Mouse (Mus musculus): Measurements from ENCODE around the gene Cd5l. TPM values are rescaled to one million over a fixed set of nuclear protein-coding genes. Genes with fewer than 3 reads are reported as not detected.

The Cd5l gene
- polyA plus RNA-seq, 1 experiment = not detected

GRCm38 (mm10) chr3:87359215-87359614 lies 1.5 kb downstream of the Cd5l start:
- TF ChIP-seq E2F4 (IDR thresholded peaks at IDR 0.05; ENCODE audit: insufficient read depth) (no peak), SRF (IDR thresholded peaks at IDR 0.05; ENCODE audit: control insufficient read depth, insufficient read length, low read depth) (no peak), CEBPB (IDR thresholded peaks at IDR 0.05; ENCODE audit: insufficient read depth, poor library complexity, severe bottlenecking) (no peak), MYOD1 (IDR thresholded peaks at IDR 0.05; ENCODE audit: control insufficient read depth in 1 of 3, insufficient read length in 2 of 3, low read depth in 2 of 3) (no peak), MAX (IDR thresholded peaks at IDR 0.05; ENCODE audit: low read depth) (no peak), POLR2AphosphoS2 (IDR thresholded peaks at IDR 0.05; ENCODE audit: insufficient read length, low read depth) (no peak), MYOG (IDR thresholded peaks at IDR 0.05; ENCODE audit: control insufficient read depth in 1 of 3, insufficient read depth in 1 of 3, insufficient read length in 2 of 3, low read depth in 2 of 3) (no peak), USF1 (IDR thresholded peaks at IDR 0.05; ENCODE audit: low read depth) (no peak), POLR2A (IDR thresholded peaks at IDR 0.05; ENCODE audit: insufficient read length, low read depth) (no peak), TCF12 (IDR thresholded peaks at IDR 0.05; ENCODE audit: insufficient read depth, poor library complexity, severe bottlenecking) (no peak), REST (IDR thresholded peaks at IDR 0.05; ENCODE audit: insufficient read depth, insufficient read length) (no peak), TCF3 (IDR thresholded peaks at IDR 0.05; ENCODE audit: insufficient read length, low read depth) (no peak)
- Histone ChIP-seq H3K4me2 (ENCODE audit: low read depth) (no peak overlapping the region), H3K4me3 (no peak overlapping the region), H3ac (ENCODE audit: control insufficient read depth, insufficient read length) (no peak overlapping the region), H3K27me3 (ENCODE audit: control insufficient read depth, insufficient read depth, insufficient read length) (no peaks in the 10 kb centered on the region), H3K79me2 (ENCODE audit: control insufficient read depth, insufficient read depth) (no peaks in the 10 kb centered on the region), H3K36me3 (ENCODE audit: control insufficient read depth, insufficient read depth) (no peaks in the 10 kb centered on the region)

GRCm38 (mm10) chr3:87360466-87360865 lies 2.8 kb downstream of the Cd5l start:
- TF ChIP-seq USF1 (IDR thresholded peaks at IDR 0.05; ENCODE audit: low read depth) = no peak
- TF ChIP-seq TCF12 (IDR thresholded peaks at IDR 0.05; ENCODE audit: insufficient read depth, poor library complexity, severe bottlenecking) = no peak
- no peak for TF ChIP-seq CEBPB (IDR thresholded peaks at IDR 0.05; ENCODE audit: insufficient read depth, poor library complexity, severe bottlenecking)
- no peak for TF ChIP-seq SRF (IDR thresholded peaks at IDR 0.05; ENCODE audit: control insufficient read depth, insufficient read length, low read depth)
- TF ChIP-seq E2F4 (IDR thresholded peaks at IDR 0.05; ENCODE audit: insufficient read depth) = no peak
- TF ChIP-seq POLR2A (IDR thresholded peaks at IDR 0.05; ENCODE audit: insufficient read length, low read depth) = no peak
- no peak for TF ChIP-seq MYOG (IDR thresholded peaks at IDR 0.05; ENCODE audit: control insufficient read depth in 1 of 3, insufficient read depth in 1 of 3, insufficient read length in 2 of 3, low read depth in 2 of 3)
- no peak for TF ChIP-seq MAX (IDR thresholded peaks at IDR 0.05; ENCODE audit: low read depth)
- no peak for TF ChIP-seq POLR2AphosphoS2 (IDR thresholded peaks at IDR 0.05; ENCODE audit: insufficient read length, low read depth)
- TF ChIP-seq MYOD1 (IDR thresholded peaks at IDR 0.05; ENCODE audit: control insufficient read depth in 1 of 3, insufficient read length in 2 of 3, low read depth in 2 of 3) = no peak
- Histone ChIP-seq H3K4me2 (ENCODE audit: low read depth) (no peak overlapping the region), H3K4me3 (no peak overlapping the region), H3K36me3 (ENCODE audit: control insufficient read depth, insufficient read depth) (no peaks in the 10 kb centered on the region), H3K27me3 (ENCODE audit: control insufficient read depth, insufficient read depth, insufficient read length) (no peaks in the 10 kb centered on the region), H3K79me2 (ENCODE audit: control insufficient read depth, insufficient read depth) (no peaks in the 10 kb centered on the region), H3ac (ENCODE audit: control insufficient read depth, insufficient read length) (no peak overlapping the region)

- Histone ChIP-seq H3K79me2 (ENCODE audit: control insufficient read depth, insufficient read depth) (no peaks in the 10 kb centered on the region), H3K36me3 (ENCODE audit: control insufficient read depth, insufficient read depth) (no peaks in the 10 kb centered on the region), H3K27me3 (ENCODE audit: control insufficient read depth, insufficient read depth, insufficient read length) (peaks cover 8% of the 10 kb centered on the region), H3K4me3 (no peak overlapping the region), H3K4me2 (ENCODE audit: low read depth) (no peak overlapping the region), H3ac (ENCODE audit: control insufficient read depth, insufficient read length) (no peak overlapping the region)
- TF ChIP-seq MYOG (IDR thresholded peaks at IDR 0.05; ENCODE audit: control insufficient read depth in 1 of 3, insufficient read depth in 1 of 3, insufficient read length in 2 of 3, low read depth in 2 of 3) (no peak), USF1 (IDR thresholded peaks at IDR 0.05; ENCODE audit: low read depth) (no peak), E2F4 (IDR thresholded peaks at IDR 0.05; ENCODE audit: insufficient read depth) (no peak), TCF12 (IDR thresholded peaks at IDR 0.05; ENCODE audit: insufficient read depth, poor library complexity, severe bottlenecking) (no peak), SRF (IDR thresholded peaks at IDR 0.05; ENCODE audit: control insufficient read depth, insufficient read length, low read depth) (no peak), REST (IDR thresholded peaks at IDR 0.05; ENCODE audit: insufficient read depth, insufficient read length) (no peak), MYOD1 (IDR thresholded peaks at IDR 0.05; ENCODE audit: control insufficient read depth in 1 of 3, insufficient read length in 2 of 3, low read depth in 2 of 3) (no peak), POLR2AphosphoS2 (IDR thresholded peaks at IDR 0.05; ENCODE audit: insufficient read length, low read depth) (no peak), CEBPB (IDR thresholded peaks at IDR 0.05; ENCODE audit: insufficient read depth, poor library complexity, severe bottlenecking) (no peak)
These were observed 8.0 kb downstream of the Cd5l start for GRCm38 (mm10) chr3:87365691-87366090.

- no peak overlapping the region for H3K4me2 ChIP-seq (ENCODE audit: low read depth)
These were observed 9.8 kb downstream of the Cd5l start for GRCm38 (mm10) chr3:87367511-87367910.

GRCm38 (mm10) chr3:87369181-87369580 lies 11.5 kb downstream of the Cd5l start:
- Histone ChIP-seq H3K4me3 (no peak overlapping the region), H3K4me2 (ENCODE audit: low read depth) (no peak overlapping the region), H3K36me3 (ENCODE audit: control insufficient read depth, insufficient read depth) (no peaks in the 10 kb centered on the region), H3ac (ENCODE audit: control insufficient read depth, insufficient read length) (no peak overlapping the region), H3K27me3 (ENCODE audit: control insufficient read depth, insufficient read depth, insufficient read length) (peaks cover 8% of the 10 kb centered on the region), H3K79me2 (ENCODE audit: control insufficient read depth, insufficient read depth) (no peaks in the 10 kb centered on the region)
- no peak for TF ChIP-seq POLR2A (IDR thresholded peaks at IDR 0.05; ENCODE audit: insufficient read length, low read depth)
- no peak for TF ChIP-seq TCF12 (IDR thresholded peaks at IDR 0.05; ENCODE audit: insufficient read depth, poor library complexity, severe bottlenecking)
- TF ChIP-seq SRF (IDR thresholded peaks at IDR 0.05; ENCODE audit: control insufficient read depth, insufficient read length, low read depth) = no peak
- no peak for TF ChIP-seq TCF3 (IDR thresholded peaks at IDR 0.05; ENCODE audit: insufficient read length, low read depth)
- no peak for TF ChIP-seq CEBPB (IDR thresholded peaks at IDR 0.05; ENCODE audit: insufficient read depth, poor library complexity, severe bottlenecking)
- TF ChIP-seq E2F4 (IDR thresholded peaks at IDR 0.05; ENCODE audit: insufficient read depth) = no peak
- no peak for TF ChIP-seq MAX (IDR thresholded peaks at IDR 0.05; ENCODE audit: low read depth)
- no peak for TF ChIP-seq MYOG (IDR thresholded peaks at IDR 0.05; ENCODE audit: control insufficient read depth in 1 of 3, insufficient read depth in 1 of 3, insufficient read length in 2 of 3, low read depth in 2 of 3)
- TF ChIP-seq USF1 (IDR thresholded peaks at IDR 0.05; ENCODE audit: low read depth) = no peak
- TF ChIP-seq POLR2AphosphoS2 (IDR thresholded peaks at IDR 0.05; ENCODE audit: insufficient read length, low read depth) = no peak
- no peak for TF ChIP-seq REST (IDR thresholded peaks at IDR 0.05; ENCODE audit: insufficient read depth, insufficient read length)
- no peak for TF ChIP-seq MYOD1 (IDR thresholded peaks at IDR 0.05; ENCODE audit: control insufficient read depth in 1 of 3, insufficient read length in 2 of 3, low read depth in 2 of 3)

More at GRCm38 (mm10) chr3:87367511-87367910, 9.8 kb downstream of the Cd5l start:
- TF ChIP-seq E2F4 (IDR thresholded peaks at IDR 0.05; ENCODE audit: insufficient read depth) (no peak), MAX (IDR thresholded peaks at IDR 0.05; ENCODE audit: low read depth) (no peak), CEBPB (IDR thresholded peaks at IDR 0.05; ENCODE audit: insufficient read depth, poor library complexity, severe bottlenecking) (no peak), MYOG (IDR thresholded peaks at IDR 0.05; ENCODE audit: control insufficient read depth in 1 of 3, insufficient read depth in 1 of 3, insufficient read length in 2 of 3, low read depth in 2 of 3) (no peak)
- no peaks in the 10 kb centered on the region for H3K79me2 ChIP-seq (ENCODE audit: control insufficient read depth, insufficient read depth)
- no peak overlapping the region for H3K4me3 ChIP-seq
- H3K27me3 ChIP-seq (ENCODE audit: control insufficient read depth, insufficient read depth, insufficient read length) = peaks cover 8% of the 10 kb centered on the region
- H3ac ChIP-seq (ENCODE audit: control insufficient read depth, insufficient read length) = no peak overlapping the region
- no peaks in the 10 kb centered on the region for H3K36me3 ChIP-seq (ENCODE audit: control insufficient read depth, insufficient read depth)

Measured in myocyte (in vitro differentiated cells).